Mouse (Mus musculus): Measurements from ENCODE around the gene Apbb1. TPM values are rescaled to one million over a fixed set of nuclear protein-coding genes. Genes with fewer than 3 reads are reported as not detected.

The Apbb1 gene
- total RNA-seq, 1 experiment from 2014 or later: 0.64 TPM

DNA sequence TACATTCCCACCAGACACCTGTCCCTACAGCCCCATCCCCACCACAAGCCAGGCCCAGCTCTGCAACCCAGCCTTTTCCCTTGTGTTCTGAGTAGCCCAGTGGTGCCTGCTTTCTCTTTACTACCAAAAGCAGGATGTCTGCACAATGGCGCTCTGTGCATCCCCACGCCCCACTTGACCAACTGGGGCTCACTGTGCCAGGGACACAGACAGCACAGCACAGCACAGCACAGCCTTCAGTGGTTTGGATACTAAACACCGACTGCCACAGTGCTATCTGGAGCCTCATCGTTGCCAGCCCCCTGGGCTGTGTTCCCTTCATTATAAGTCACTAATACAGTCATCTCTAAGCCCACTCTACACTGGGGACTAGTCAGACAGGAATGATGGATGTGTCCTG lies 6.9 kb downstream of the Apbb1 start:
- ATAC-seq (replicated peaks; ENCODE audit: low read depth, poor library complexity, severe bottlenecking): no peak

DNA sequence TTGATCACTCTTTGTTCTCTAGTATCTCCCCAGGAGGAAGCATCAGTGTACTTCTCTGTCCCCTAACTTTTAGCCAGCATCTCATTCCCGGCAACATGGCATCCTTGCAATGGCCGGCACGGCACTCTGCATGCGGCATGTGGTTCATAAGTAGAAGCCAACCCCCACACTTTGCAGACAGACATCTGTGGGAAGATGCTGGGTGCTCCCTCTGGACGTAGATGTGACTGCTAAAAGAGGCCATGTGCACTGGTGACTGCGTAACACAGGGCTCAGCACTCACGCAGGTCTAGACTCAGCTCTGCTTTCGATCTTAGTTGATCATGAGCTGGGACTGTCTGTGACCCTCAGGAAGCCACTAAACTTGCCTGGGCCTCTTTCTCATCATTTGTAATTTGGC lies 8.5 kb downstream of the Apbb1 start:
- no peak for ATAC-seq (replicated peaks; ENCODE audit: low read depth, poor library complexity, severe bottlenecking)

GRCm38 (mm10) chr7:105570756-105571155 lies 10.7 kb downstream of the Apbb1 start:
- no peak for ATAC-seq (replicated peaks; ENCODE audit: low read depth, poor library complexity, severe bottlenecking)

- no peak for ATAC-seq (replicated peaks; ENCODE audit: low read depth, poor library complexity, severe bottlenecking)
These were observed 11.6 kb downstream of the Apbb1 start for GRCm38 (mm10) chr7:105569512-105570496.

DNA sequence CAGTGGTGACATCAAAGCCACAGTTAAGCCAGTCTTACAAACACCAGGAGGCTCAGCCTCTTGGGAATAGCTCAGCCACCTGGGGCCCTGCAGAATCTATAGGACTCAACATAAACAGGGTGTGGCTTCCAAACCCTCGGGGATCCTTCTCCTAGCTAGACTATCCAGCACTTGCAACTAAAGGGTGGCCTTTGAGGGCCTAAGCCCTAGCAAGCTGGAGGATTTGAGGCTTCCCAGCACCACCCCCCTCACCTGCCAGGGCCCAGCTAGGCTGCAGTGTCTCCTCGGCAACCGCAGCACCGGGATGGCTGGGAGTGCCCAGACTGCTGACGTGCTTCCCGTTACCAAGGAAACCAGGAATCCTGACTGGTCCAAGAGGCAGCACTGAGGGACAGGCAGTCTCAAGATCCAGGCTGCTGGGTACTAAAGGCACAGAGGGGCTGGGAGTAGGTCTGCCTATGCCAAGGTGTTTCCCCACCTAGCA lies 12.4 kb downstream of the Apbb1 start:
- ATAC-seq (replicated peaks; ENCODE audit: low read depth, poor library complexity, severe bottlenecking): no peak

- no peak for ATAC-seq (replicated peaks; ENCODE audit: low read depth, poor library complexity, severe bottlenecking)
These were observed 12.9 kb downstream of the Apbb1 start for GRCm38 (mm10) chr7:105568583-105568982.

GRCm38 (mm10) chr7:105565071-105565836 lies 16.2 kb downstream of the Apbb1 start:
- no peak for ATAC-seq (replicated peaks; ENCODE audit: low read depth, poor library complexity, severe bottlenecking)

GRCm38 (mm10) chr7:105563367-105563766 lies 18.1 kb downstream of the Apbb1 start:
- no peak for ATAC-seq (replicated peaks; ENCODE audit: low read depth, poor library complexity, severe bottlenecking)

- peak; percentile 59 for ATAC-seq (replicated peaks; ENCODE audit: low read depth, poor library complexity, severe bottlenecking)
These were observed 19.1 kb downstream of the Apbb1 start for GRCm38 (mm10) chr7:105562317-105562716.

DNA sequence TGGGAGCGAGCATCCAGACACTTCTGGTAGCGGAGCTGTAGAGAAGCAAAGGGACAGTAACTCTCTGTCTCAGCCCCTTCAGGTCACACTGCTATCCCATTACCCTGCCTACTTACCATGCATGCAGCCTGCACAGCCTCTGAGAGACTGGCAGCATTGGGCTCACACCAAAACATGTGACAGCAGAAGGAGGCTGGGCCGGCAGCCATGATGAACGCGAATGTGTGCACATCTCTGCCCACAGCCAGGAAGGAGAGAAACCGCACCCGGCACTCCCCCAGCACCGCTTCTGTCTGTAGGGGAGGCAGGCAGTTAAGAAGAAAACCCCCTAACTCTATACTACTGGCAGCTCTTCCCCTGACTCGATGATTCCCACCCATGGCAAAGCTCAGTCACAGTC lies 22.4 kb downstream of the Apbb1 start:
- no peak for ATAC-seq (replicated peaks; ENCODE audit: low read depth, poor library complexity, severe bottlenecking)

DNA sequence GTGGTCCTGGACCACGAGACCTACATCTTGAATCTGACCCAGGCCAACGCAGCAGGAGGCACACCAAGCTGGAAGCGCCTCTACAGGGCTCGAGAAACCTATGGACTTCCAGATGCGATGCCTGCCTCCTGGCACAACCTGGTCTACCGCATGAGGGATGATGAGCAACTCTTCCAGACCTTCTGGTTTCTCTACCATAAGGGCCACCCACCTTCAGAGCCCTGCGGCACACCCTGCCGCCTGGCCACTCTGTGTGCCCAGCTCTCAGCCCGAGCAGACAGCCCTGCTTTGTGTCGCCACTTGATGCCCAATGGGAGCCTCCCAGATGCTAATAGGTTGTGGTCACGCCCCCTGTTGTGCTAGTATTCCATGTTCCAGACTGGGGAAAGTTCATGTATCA lies 23.8 kb downstream of the Apbb1 start:
- ATAC-seq (replicated peaks; ENCODE audit: low read depth, poor library complexity, severe bottlenecking): no peak

- ATAC-seq (replicated peaks; ENCODE audit: low read depth, poor library complexity, severe bottlenecking): no peak
These were observed 25.0 kb downstream of the Apbb1 start for GRCm38 (mm10) chr7:105556406-105556805.

DNA sequence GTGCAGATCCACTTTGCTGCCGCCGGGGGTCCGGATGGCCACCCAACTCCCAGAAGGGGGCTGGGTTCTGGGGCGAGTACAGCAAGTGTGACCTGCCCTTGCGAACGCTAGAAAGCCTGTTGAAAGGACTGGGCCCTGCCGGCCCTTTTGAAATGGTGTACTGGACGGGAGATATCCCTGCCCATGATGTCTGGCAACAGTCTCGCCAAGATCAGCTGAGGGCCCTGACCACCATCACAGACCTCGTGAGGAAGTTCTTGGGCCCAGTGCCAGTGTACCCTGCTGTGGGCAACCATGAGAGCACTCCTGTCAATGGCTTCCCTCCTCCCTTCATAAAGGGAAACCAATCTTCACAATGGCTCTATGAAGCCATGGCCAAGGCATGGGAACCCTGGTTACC lies 25.9 kb downstream of the Apbb1 start:
- ATAC-seq (replicated peaks; ENCODE audit: low read depth, poor library complexity, severe bottlenecking): no peak

GRCm38 (mm10) chr7:105554212-105554942 lies 27.1 kb downstream of the Apbb1 start, which contains the start of gene Smpd1:
Gene Smpd1, plus strand, starts transcription at chr7:105554360.
- peak; percentile 94 for ATAC-seq (replicated peaks; ENCODE audit: low read depth, poor library complexity, severe bottlenecking)

DNA sequence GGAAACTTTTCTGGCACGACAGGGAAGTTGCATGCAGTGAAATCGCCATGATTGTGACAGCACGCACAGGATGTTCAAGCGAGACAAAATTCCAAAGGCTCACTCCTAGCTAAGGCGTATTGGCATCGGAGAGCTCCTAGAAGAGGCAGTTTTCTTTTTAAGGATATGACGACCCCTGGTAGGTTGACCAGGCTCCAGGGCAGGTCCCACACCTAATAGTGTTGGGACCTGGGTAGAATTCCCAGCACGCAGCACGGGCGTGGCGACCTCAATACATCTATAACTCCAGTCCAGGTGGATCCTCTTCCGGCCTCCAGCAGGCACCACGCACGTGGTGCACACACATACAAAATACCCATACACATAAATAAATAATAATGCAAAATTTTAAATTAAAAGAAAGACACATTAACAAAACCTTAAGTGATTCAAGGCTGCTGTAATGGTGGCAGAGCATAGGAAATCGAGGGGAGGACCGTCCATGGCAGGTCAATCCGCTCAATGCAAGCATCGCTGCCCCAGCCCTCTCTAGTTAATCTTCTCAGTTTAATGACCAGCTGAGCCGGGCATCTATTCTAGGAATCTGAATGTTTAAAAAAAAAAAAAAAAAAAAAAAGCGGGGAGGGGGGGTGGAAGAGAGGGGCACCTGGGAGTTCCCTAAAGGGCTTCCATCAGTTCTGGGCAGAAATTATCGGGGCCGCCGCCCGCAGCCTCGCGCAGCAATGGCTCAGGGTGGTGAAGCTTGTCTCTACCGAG lies 27.8 kb downstream of the Apbb1 start:
- ATAC-seq (replicated peaks; ENCODE audit: low read depth, poor library complexity, severe bottlenecking): no peak

DNA sequence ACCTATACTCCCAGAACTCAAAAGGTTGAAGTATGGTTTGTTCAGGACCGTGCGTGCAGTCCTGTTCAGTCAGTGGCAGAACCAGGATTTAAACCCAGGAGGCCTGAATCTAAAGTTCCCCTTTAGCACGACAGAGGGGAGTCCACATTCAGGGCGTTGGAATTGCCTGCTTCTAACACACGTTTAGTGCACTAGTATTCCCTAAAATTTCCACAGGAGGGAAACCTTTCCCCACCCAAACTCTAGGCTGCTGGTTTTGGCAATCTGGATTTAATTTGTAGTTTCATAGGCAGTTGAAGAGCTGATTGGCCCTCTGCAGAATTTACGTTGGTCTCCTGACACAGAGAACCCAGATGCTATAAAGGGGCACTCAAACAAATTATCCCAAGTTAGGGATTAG lies 32.4 kb downstream of the Apbb1 start:
- no peak for ATAC-seq (replicated peaks; ENCODE audit: low read depth, poor library complexity, severe bottlenecking)

DNA sequence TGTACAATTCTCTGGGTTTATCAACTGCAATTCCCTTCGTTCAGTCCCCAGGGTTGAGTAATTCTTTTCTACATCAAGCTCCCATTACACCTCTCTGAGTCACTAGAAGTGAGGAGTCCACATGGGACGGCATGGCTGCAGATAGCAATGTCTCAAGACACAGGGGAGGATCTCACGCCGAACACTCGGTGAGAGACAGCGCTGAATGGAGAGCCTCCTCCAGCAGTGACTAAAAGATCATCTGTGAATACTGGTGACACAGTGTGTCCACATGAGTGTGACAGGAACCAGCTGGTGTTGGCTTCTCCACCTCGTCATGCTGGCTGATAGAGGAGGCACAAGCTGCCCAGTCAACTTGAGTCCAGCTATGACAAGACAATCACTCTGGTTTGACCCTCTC lies 33.5 kb downstream of the Apbb1 start:
- ATAC-seq (replicated peaks; ENCODE audit: low read depth, poor library complexity, severe bottlenecking): no peak

- no peak for ATAC-seq (replicated peaks; ENCODE audit: low read depth, poor library complexity, severe bottlenecking)
These were observed 35.5 kb downstream of the Apbb1 start for GRCm38 (mm10) chr7:105545986-105546385.

DNA sequence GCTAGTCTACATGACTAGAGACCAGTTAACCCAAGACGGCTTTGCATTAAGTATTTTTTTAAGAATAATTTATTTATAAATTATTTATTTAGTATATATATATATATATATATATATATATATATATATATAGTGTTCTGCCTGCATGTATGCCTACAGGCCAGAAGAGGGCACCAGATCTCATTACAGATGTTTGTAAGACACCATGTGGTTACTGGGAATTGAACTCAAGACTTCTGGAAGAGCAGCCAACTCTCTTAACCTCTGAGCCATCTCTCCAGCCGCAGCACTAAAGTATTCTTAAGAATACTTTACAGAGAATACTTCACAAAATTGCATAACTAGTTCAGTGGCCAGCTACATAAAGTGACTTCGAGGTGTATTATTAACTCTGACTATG lies 47.3 kb downstream of the Apbb1 start:
- ATAC-seq (replicated peaks; ENCODE audit: low read depth, poor library complexity, severe bottlenecking): no peak

- no peak for ATAC-seq (replicated peaks; ENCODE audit: low read depth, poor library complexity, severe bottlenecking)
These were observed 53.4 kb downstream of the Apbb1 start for GRCm38 (mm10) chr7:105528094-105528493.
